Mouse (Mus musculus) myocyte (in vitro differentiated cells): Measurements from ENCODE around the gene Car2.

Source experiments
- CEBPB ChIP-seq: IDR thresholded peaks from 2 replicates; pipeline ENCODE4 v1.6.1; 2011; ENCODE audit warnings: mild to moderate bottlenecking, moderate library complexity; ENCODE audit not compliant: poor library complexity, insufficient read depth, severe bottlenecking
- E2F4 ChIP-seq: IDR thresholded peaks from one replicate; pipeline ENCODE4 v1.6.1; 2011; ENCODE audit warnings: mild to moderate bottlenecking, control low read depth, moderate library complexity; ENCODE audit not compliant: insufficient read depth
- MAX ChIP-seq: IDR thresholded peaks from one replicate; pipeline ENCODE4 v1.6.1; 2011; ENCODE audit warnings: low read depth, mild to moderate bottlenecking, control low read depth
- MYOD1 ChIP-seq, 3 experiments: IDR thresholded peaks; one replicate each; pipeline ENCODE4 v1.6.1; 2011; ENCODE audit warnings: control low read depth in 2 of 3, low read depth in 2 of 3, mild to moderate bottlenecking in 2 of 3, moderate library complexity in 1 of 3; ENCODE audit not compliant: insufficient read length in 2 of 3, control insufficient read depth in 1 of 3
- MYOG ChIP-seq, 3 experiments: IDR thresholded peaks; one replicate each; pipeline ENCODE4 v1.6.1; 2011; ENCODE audit warnings: control low read depth in 2 of 3, low read depth in 2 of 3, mild to moderate bottlenecking in 2 of 3; ENCODE audit not compliant: insufficient read length in 2 of 3, control insufficient read depth in 1 of 3, insufficient read depth in 1 of 3
- POLR2A ChIP-seq: IDR thresholded peaks from one replicate; pipeline ENCODE4 v1.6.1; 2011; ENCODE audit warnings: low read depth, mild to moderate bottlenecking, control low read depth, moderate library complexity; ENCODE audit not compliant: insufficient read length
- POLR2AphosphoS2 ChIP-seq: IDR thresholded peaks from one replicate; pipeline ENCODE4 v1.6.1; 2011; ENCODE audit warnings: low read depth, control low read depth; ENCODE audit not compliant: insufficient read length
- REST ChIP-seq: IDR thresholded peaks from one replicate; pipeline ENCODE4 v1.6.1; 2011; ENCODE audit warnings: mild to moderate bottlenecking, control low read depth, moderate library complexity; ENCODE audit not compliant: insufficient read depth, insufficient read length
- TCF12 ChIP-seq: IDR thresholded peaks from one replicate; pipeline ENCODE4 v1.6.1; 2011; ENCODE audit warnings: mild to moderate bottlenecking, control low read depth; ENCODE audit not compliant: poor library complexity, insufficient read depth, severe bottlenecking
- TCF3 ChIP-seq: IDR thresholded peaks from one replicate; pipeline ENCODE4 v1.6.1; 2011; ENCODE audit warnings: low read depth, control low read depth; ENCODE audit not compliant: insufficient read length
- USF1 ChIP-seq: IDR thresholded peaks from one replicate; pipeline ENCODE4 v1.6.1; 2011; ENCODE audit warnings: low read depth, mild to moderate bottlenecking, control low read depth, moderate library complexity

DNA sequence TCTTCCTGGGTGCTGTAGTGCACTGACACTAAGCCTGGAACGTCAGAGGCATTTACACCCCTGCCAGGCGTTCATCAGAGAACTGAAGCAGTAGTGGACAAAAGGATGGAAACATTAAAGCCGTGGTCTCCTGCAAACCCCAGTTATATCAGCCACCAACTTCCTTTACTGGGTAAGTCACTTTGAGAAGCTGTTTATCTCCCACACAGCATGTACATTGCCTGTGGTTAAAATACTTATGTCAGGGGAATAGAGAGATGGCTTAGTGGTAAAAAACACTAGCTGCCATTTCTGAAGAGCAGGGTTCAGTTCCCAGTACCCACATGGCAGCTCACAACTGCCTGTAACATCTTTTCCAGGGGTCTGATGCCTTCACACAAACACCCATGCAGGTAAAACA is 58.6 kb downstream of the Car2 start:
- TF ChIP-seq TCF3 (no peak), POLR2A (no peak), POLR2AphosphoS2 (no peak), E2F4 (no peak), USF1 (no peak), MYOD1 (IDR thresholded peaks at IDR 0.05; ENCODE audit: control insufficient read depth in 1 of 3, insufficient read length in 2 of 3, low read depth in 2 of 3) (no peak), MAX (no peak), REST (no peak), CEBPB (no peak), TCF12 (no peak), MYOG (IDR thresholded peaks at IDR 0.05; ENCODE audit: control insufficient read depth in 1 of 3, insufficient read depth in 1 of 3, insufficient read length in 2 of 3, low read depth in 2 of 3) (no peak)
